Mouse (Mus musculus) Muller cell, postnatal 12 days (primary cell): ENCODE measurements around the gene C3.

Experiments used
- DNase-seq: peaks from one replicate; pipeline ENCODE4 v3.0.0-alpha.2; 2015; ENCODE audit errors: inconsistent ontology term

C3 gene

GRCm38 (mm10) chr17:57166800-57167791, 60.8 kb downstream of the C3 start:
- peak; percentile 77 for DNase-seq
